Mouse (Mus musculus) CH12.LX (cell line): ENCODE results near the gene Astn2. TPM values are rescaled to one million over a fixed set of nuclear protein-coding genes. Genes with fewer than 3 reads are reported as not detected.

Experiments
- DNase-seq: peaks from one replicate; pipeline ENCODE4 v3.0.0-alpha.2; 2013; ENCODE audit errors: extremely low read depth
- H3K27ac ChIP-seq: 2 replicates; pipeline ENCODE4 v1.5.1; 2012; ENCODE audit warnings: low read depth, mild to moderate bottlenecking, control low read depth, moderate library complexity; ENCODE audit not compliant: insufficient read depth
- H3K27me3 ChIP-seq: replicated peaks from 2 replicates; pipeline ENCODE3; 2012; ENCODE audit warnings: inconsistent platforms
- H3K36me3 ChIP-seq, 2 experiments: replicated peaks in 1 of 2; 2 replicates each; pipeline versions ENCODE3 to v1.6.1; 2012; ENCODE audit warnings: inconsistent platforms in 1 of 2, low read length in 1 of 2, mild to moderate bottlenecking in 1 of 2, mixed read lengths in 1 of 2, moderate library complexity in 1 of 2; ENCODE audit not compliant: control insufficient read depth in 1 of 2, insufficient read depth in 1 of 2
- H3K4me1 ChIP-seq, 2 experiments: 2 replicates each; pipeline ENCODE4 v1.6.1; 2012; ENCODE audit warnings: inconsistent platforms in 1 of 2, moderate library complexity in 1 of 2; ENCODE audit not compliant: insufficient read depth in 2 of 2, control insufficient read depth in 1 of 2
- H3K4me2 ChIP-seq: 2 replicates; pipeline ENCODE4 v1.6.1; 2012; ENCODE audit warnings: low read depth, mild to moderate bottlenecking, control low read depth; ENCODE audit not compliant: poor library complexity, insufficient read depth, severe bottlenecking
- H3K4me3 ChIP-seq, 3 experiments: fragments of 150-350 bp in 1 of 3; sonication (generic) in 1 of 3; replicated peaks in 1 of 3; 2 replicates each; pipeline versions ENCODE3 to v1.5.1; 2011 to 2012; ENCODE audit warnings: low read depth in 2 of 3, low read length in 2 of 3, mild to moderate bottlenecking in 2 of 3, moderate library complexity in 2 of 3, control low read depth in 1 of 3, improper control_type of control experiment in 1 of 3, inconsistent platforms in 1 of 3, mixed read lengths in 1 of 3; ENCODE audit not compliant: poor library complexity in 1 of 3
- H3K79me2 ChIP-seq: replicated peaks from 2 replicates; pipeline ENCODE4 v1.6.1; 2012; ENCODE audit warnings: mild to moderate bottlenecking, moderate library complexity; ENCODE audit not compliant: control insufficient read depth, poor library complexity, insufficient read depth, severe bottlenecking; ENCODE audit errors: extremely low read depth
- H3K9ac ChIP-seq: 2 replicates; pipeline ENCODE4 v1.6.1; 2012; ENCODE audit warnings: low read depth, mild to moderate bottlenecking, control low read depth, moderate library complexity; ENCODE audit not compliant: insufficient read depth
- H3K9me3 ChIP-seq: replicated peaks from 2 replicates; pipeline ENCODE3; 2012; ENCODE audit warnings: low read length, inconsistent platforms, mixed read lengths
- BHLHE40 ChIP-seq: IDR thresholded peaks from 2 replicates; pipeline ENCODE4 v1.6.1; 2011; ENCODE audit warnings: mild to moderate bottlenecking, low read depth, low read length, improper control_type of control experiment
- CHD1 ChIP-seq: IDR thresholded peaks from 2 replicates; pipeline ENCODE4 v1.6.1; 2012; ENCODE audit warnings: low read depth, low read length, improper control_type of control experiment, inconsistent platforms
- CTCF ChIP-seq, 2 experiments: IDR thresholded peaks in 1 of 2; conservative IDR thresholded peaks in 1 of 2; 2 replicates each; pipeline ENCODE4 v1.5.1; 2011 to 2012; ENCODE audit warnings: low read depth in 2 of 2, low read length in 2 of 2, improper control_type of control experiment in 1 of 2, inconsistent platforms in 1 of 2, mild to moderate bottlenecking in 1 of 2, moderate library complexity in 1 of 2
- E2F4 ChIP-seq: IDR thresholded peaks from 2 replicates; pipeline ENCODE4 v1.6.1; 2011; ENCODE audit warnings: low read depth, low read length, improper control_type of control experiment; ENCODE audit not compliant: insufficient replicate concordance
- ELF1 ChIP-seq: IDR thresholded peaks from 2 replicates; pipeline ENCODE4 v1.6.1; 2014; ENCODE audit warnings: low read depth, mild to moderate bottlenecking, inconsistent platforms, low read length, improper control_type of control experiment
- ETS1 ChIP-seq: conservative IDR thresholded peaks from 2 replicates; pipeline ENCODE4 v1.6.1; 2012; ENCODE audit warnings: low read depth, mild to moderate bottlenecking, inconsistent platforms, low read length, improper control_type of control experiment, moderate library complexity
- HCFC1 ChIP-seq: IDR thresholded peaks from 2 replicates; pipeline ENCODE4 v1.6.1; 2012; ENCODE audit warnings: low read depth, mild to moderate bottlenecking, inconsistent platforms, low read length, improper control_type of control experiment
- IRF4 ChIP-seq: IDR thresholded peaks from 2 replicates; pipeline ENCODE4 v1.6.1; 2014; ENCODE audit warnings: low read depth, mild to moderate bottlenecking, inconsistent platforms, low read length, improper control_type of control experiment
- JUND ChIP-seq: conservative IDR thresholded peaks from 2 replicates; pipeline ENCODE4 v1.6.1; 2011; ENCODE audit warnings: low read depth, low read length, improper control_type of control experiment
- KAT2A ChIP-seq: IDR thresholded peaks from 2 replicates; pipeline ENCODE4 v1.6.1; 2012; ENCODE audit warnings: low read length, improper control_type of control experiment, inconsistent platforms; ENCODE audit not compliant: insufficient replicate concordance
- MAFK ChIP-seq: IDR thresholded peaks from 2 replicates; pipeline ENCODE4 v1.6.1; 2011; ENCODE audit warnings: low read length, improper control_type of control experiment; ENCODE audit not compliant: insufficient replicate concordance
- MEF2A ChIP-seq: IDR thresholded peaks from 2 replicates; pipeline ENCODE4 v1.6.1; 2014; ENCODE audit warnings: low read depth, mild to moderate bottlenecking, inconsistent platforms, low read length, improper control_type of control experiment, borderline replicate concordance
- MYC ChIP-seq: IDR thresholded peaks from 2 replicates; pipeline ENCODE4 v1.6.1; 2011; ENCODE audit warnings: low read depth, mild to moderate bottlenecking, improper control_type of control experiment, low read length
- PAX5 ChIP-seq: IDR thresholded peaks from 2 replicates; pipeline ENCODE4 v1.6.1; 2012; ENCODE audit warnings: low read length, inconsistent platforms, mixed read lengths
- RAD21 ChIP-seq: IDR thresholded peaks from 2 replicates; pipeline ENCODE4 v1.6.1; 2011; ENCODE audit warnings: low read depth, mild to moderate bottlenecking, low read length, improper control_type of control experiment, moderate library complexity
- RCOR1 ChIP-seq: conservative IDR thresholded peaks from 2 replicates; pipeline ENCODE4 v1.6.1; 2012; ENCODE audit warnings: low read depth, mild to moderate bottlenecking, inconsistent platforms, low read length, improper control_type of control experiment
- SIN3A ChIP-seq: IDR thresholded peaks from 2 replicates; pipeline ENCODE4 v1.6.1; 2012; ENCODE audit warnings: low read length, improper control_type of control experiment, inconsistent platforms
- USF1 ChIP-seq: IDR thresholded peaks from 2 replicates; pipeline ENCODE4 v1.6.1; 2014; ENCODE audit warnings: low read depth, mild to moderate bottlenecking, inconsistent platforms, low read length, improper control_type of control experiment
- ZKSCAN1 ChIP-seq: IDR thresholded peaks from 2 replicates; pipeline ENCODE4 v1.6.1; 2012; ENCODE audit warnings: low read depth, inconsistent platforms, low read length, improper control_type of control experiment, borderline replicate concordance
- ZMIZ1 ChIP-seq: IDR thresholded peaks from 2 replicates; pipeline ENCODE4 v1.6.1; 2012; ENCODE audit warnings: low read depth, mild to moderate bottlenecking, inconsistent platforms, low read length, improper control_type of control experiment
- dilution Hi-C: fragments of 300-500 bp; cut with MboI; formaldehyde crosslinking; loops from 2 replicates; pipeline ENCODE4 v1.14.3; 2020; ENCODE audit warnings: low sequenced_read_pairs; ENCODE audit not compliant: extremely low pct_unique_long_range_greater_than_20kb, extremely low pct_ligation_motif_present
- in situ Hi-C: fragments of 300-500 bp; cut with MboI; formaldehyde crosslinking; loops from 3 replicates; pipeline ENCODE4 v1.14.3; 2019; ENCODE audit warnings: low sequenced_read_pairs, low pct_ligation_motif_present, low pct_unique_long_range_greater_than_20kb, mixed read lengths
- polyA plus RNA-seq: library from polyadenylated mRNA; unstranded; fragments of >175 nt; gene quantifications from 2 replicates; pipeline ENCODE4 v1.2.1, GENCODE M21; 2012; ENCODE audit warnings: low read depth; ENCODE audit not compliant: insufficient read length
- total RNA-seq, 2 experiments: library from RNA; depleted of rRNA; stranded (reverse); fragments of 300-350 nt in 1 of 2; fragments of >200 nt in 1 of 2; gene quantifications; 2 replicates each; pipeline ENCODE4 v1.2.3; 2012 to 2014

Astn2 gene
- total and polyA plus RNA-seq, 3 experiments = not detected

DNA sequence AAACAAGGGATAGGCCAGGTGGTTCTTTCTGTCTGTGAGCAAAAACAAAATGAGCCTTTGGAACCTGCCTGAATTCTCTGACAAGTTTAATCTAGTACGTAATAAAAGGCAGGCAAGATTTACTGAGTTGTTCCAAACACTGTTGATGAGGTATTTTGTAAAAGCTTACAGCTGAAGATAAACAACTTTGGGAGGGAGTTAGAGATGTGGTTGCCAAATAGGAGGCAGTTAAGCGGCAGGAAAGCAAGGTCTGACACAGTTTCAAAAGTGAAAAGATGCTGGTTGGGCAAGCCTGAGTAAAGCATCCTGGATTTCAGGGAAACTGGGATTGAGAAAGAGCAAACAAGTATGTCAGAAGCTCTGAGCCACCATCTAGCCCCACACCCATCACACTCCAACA, 59.8 kb downstream of the Astn2 start (continued):
- TF ChIP-seq USF1 (no peak), HCFC1 (no peak)

DNA sequence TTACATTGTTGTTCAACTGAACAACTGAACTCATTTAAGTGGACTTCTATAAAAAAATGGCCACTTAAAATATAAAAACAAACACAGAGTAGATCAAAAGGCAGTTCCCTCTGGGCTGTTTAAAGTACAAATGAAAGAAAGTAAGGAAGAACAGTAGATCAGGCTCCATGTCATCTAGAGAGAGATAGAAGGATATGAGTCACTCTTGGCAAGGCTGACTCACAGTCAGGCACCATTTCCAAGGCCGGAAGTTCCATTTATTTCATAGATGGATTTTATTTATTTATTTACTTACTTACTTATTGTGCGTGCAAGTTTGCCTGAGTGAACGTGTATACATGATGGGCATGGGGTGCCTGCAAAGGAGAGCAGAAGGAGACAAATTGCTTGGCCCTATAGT, 67.0 kb downstream of the Astn2 start:
- H3K9me3 ChIP-seq = peaks cover 31% of the 10 kb centered on the region
- dilution Hi-C loops (no loop called here), in situ Hi-C loops (no loop called here)
- H3K9ac ChIP-seq = no peak overlapping the region
- H3K27me3 ChIP-seq = no peaks in the 10 kb centered on the region
- DNase-seq = no peak
- H3K4me1 ChIP-seq = no peaks in the 10 kb centered on the region
- no peak overlapping the region for H3K4me2 ChIP-seq
- H3K36me3 ChIP-seq = no peaks in the 10 kb centered on the region
- TF ChIP-seq CTCF (conservative IDR thresholded peaks at IDR 0.05 in 1 of 2, IDR thresholded peaks at IDR 0.05 in 1 of 2; ENCODE audit: low read depth in 2 of 2, low read length in 2 of 2) (no peak), E2F4 (no peak), ETS1 (no peak), KAT2A (no peak), PAX5 (no peak), ELF1 (no peak), ZMIZ1 (no peak), MAFK (no peak), ZKSCAN1 (no peak), JUND (no peak), CHD1 (no peak), HCFC1 (no peak), USF1 (no peak), IRF4 (no peak), BHLHE40 (no peak), SIN3A (no peak), MEF2A (no peak), RAD21 (no peak), RCOR1 (no peak), MYC (no peak)
- H3K27ac ChIP-seq = no peak overlapping the region
- no peaks in the 10 kb centered on the region for H3K79me2 ChIP-seq
- H3K4me3 ChIP-seq = no peak overlapping the region
